26 mouse cellular contexts compared by ENCODE assay signal in genomic region chr5:74649122-74649521, GRCm38 (mm10).
"Had no signal": no experiment of that assay in that cellular context is flagged by ENCODE, and none has a peak within 500 bp of the region (broad histone marks: within the 10 kb centered on the region; RNA-seq: fewer than 3 reads in every experiment).

No protein-coding gene starts in this region.

- H3K4me2 ChIP-seq: heart, embryonic 11.5 days; heart, embryonic 13.5 days; heart, embryonic 15.5 days; hindbrain, embryonic 12.5 days; hindbrain, embryonic 14.5 days; intestine, embryonic 15.5 days; limb, embryonic 13.5 days; limb, embryonic 15.5 days had no signal

- H3K27ac ChIP-seq: heart, adult 2 months; heart, embryonic 13.5 days; heart, embryonic 15.5 days; hindbrain, embryonic 10.5 days; hindbrain, embryonic 12.5 days; hindbrain, embryonic 14.5 days; intestine, embryonic 15.5 days; layer of hippocampus, adult 2 months; limb, embryonic 13.5 days; limb, embryonic 15.5 days had no signal

- ATAC-seq: forebrain, postnatal 0 days; hindbrain, embryonic 16.5 days; inflammation-experienced regulatory T-cells, adult 6 months; intestine, embryonic 15.5 days; intestine, postnatal 0 days had no signal

- H3K4me3 ChIP-seq: heart, adult 2 months; heart, embryonic 13.5 days; heart, embryonic 15.5 days; hindbrain, embryonic 10.5 days; hindbrain, embryonic 12.5 days; intestine, embryonic 15.5 days; layer of hippocampus, adult 2 months; limb, embryonic 13.5 days; limb, embryonic 15.5 days had no signal

- H3K9me3 ChIP-seq: heart, embryonic 13.5 days; heart, embryonic 15.5 days; hindbrain, embryonic 10.5 days; hindbrain, embryonic 12.5 days; intestine, embryonic 15.5 days; limb, embryonic 13.5 days; limb, embryonic 15.5 days had no signal

- DNase-seq: forebrain, postnatal 0 days; gastrocnemius, postnatal 14 days; gastrocnemius, postnatal 36 days; heart, adult 11 months; heart, adult 2 months; heart, postnatal 4 days; kidney, adult 18-20 months; kidney, adult 8-10 months; kidney, postnatal 10 days; kidney, postnatal 25 days; kidney, postnatal 4 days; layer of hippocampus, postnatal 36 days; left cerebral cortex, postnatal 4 days had no signal

- H3K27me3 ChIP-seq: heart, embryonic 13.5 days; heart, embryonic 15.5 days; hindbrain, embryonic 12.5 days; intestine, embryonic 15.5 days; limb, embryonic 13.5 days; limb, embryonic 15.5 days had no signal

- H3K4me1 ChIP-seq: hindbrain, embryonic 12.5 days; intestine, embryonic 15.5 days; limb, embryonic 15.5 days had no signal

- H3K9ac ChIP-seq: forebrain, postnatal 0 days; heart, embryonic 13.5 days; heart, embryonic 15.5 days; hindbrain, embryonic 12.5 days; hindbrain, embryonic 14.5 days; intestine, embryonic 15.5 days; limb, embryonic 13.5 days; limb, embryonic 15.5 days had no signal

- H3K36me3 ChIP-seq: heart, embryonic 13.5 days; heart, embryonic 15.5 days; hindbrain, embryonic 10.5 days; hindbrain, embryonic 12.5 days; intestine, embryonic 15.5 days; limb, embryonic 13.5 days; limb, embryonic 15.5 days had no signal
